Mouse (Mus musculus) small intestine, adult 2 months (tissue): ENCODE data around the gene Zbtb7a. TPM values are rescaled to one million over a fixed set of nuclear protein-coding genes. Genes with fewer than 3 reads are reported as not detected.
"Not testable (repeated sequence)": the region's sequence is repeated elsewhere in the genome, so short reads cannot be mapped to it uniquely, and the experiment has no call there.

ENCODE experiments used
- H3K27ac ChIP-seq: fragments of 200-500 bp; 2 replicates; pipeline ENCODE4 v1.5.1; 2012; ENCODE audit warnings: low read depth, low read length, control low read depth, inconsistent platforms; ENCODE audit not compliant: insufficient read depth
- H3K27me3 ChIP-seq: fragments of 200-500 bp; 2 replicates; pipeline ENCODE4 v1.6.1; 2012; ENCODE audit warnings: mild to moderate bottlenecking, moderate library complexity, low read length, inconsistent platforms; ENCODE audit not compliant: control insufficient read depth, insufficient read depth
- H3K36me3 ChIP-seq: fragments of 200-500 bp; 2 replicates; pipeline ENCODE4 v1.6.1; 2012; ENCODE audit warnings: mild to moderate bottlenecking, low read length, control low read depth, inconsistent platforms; ENCODE audit not compliant: control insufficient read depth, insufficient read depth
- H3K4me1 ChIP-seq: fragments of 200-500 bp; 2 replicates; pipeline ENCODE4 v1.6.1; 2012; ENCODE audit warnings: low read length, inconsistent platforms, mixed read lengths; ENCODE audit not compliant: control insufficient read depth, insufficient read depth, insufficient read length
- H3K4me3 ChIP-seq: fragments of 200-500 bp; 2 replicates; pipeline ENCODE4 v1.5.1; 2012; ENCODE audit warnings: low read depth, mild to moderate bottlenecking, control low read depth, inconsistent platforms, low read length, moderate library complexity
- CTCF ChIP-seq: fragments of 200-500 bp; IDR thresholded peaks from 2 replicates; pipeline ENCODE4 v1.5.1; 2012; ENCODE audit warnings: low read depth, mild to moderate bottlenecking, control low read depth, inconsistent platforms, low read length, moderate library complexity, mixed read lengths; ENCODE audit not compliant: insufficient replicate concordance, insufficient read length; ENCODE audit errors: extremely low read depth
- POLR2A ChIP-seq: fragments of 200-500 bp; IDR thresholded peaks from 2 replicates; pipeline ENCODE4 v1.6.1; 2012; ENCODE audit warnings: low read depth, mild to moderate bottlenecking, control low read depth, inconsistent platforms, low read length, moderate library complexity
- WGBS: fragments of 180-500 bp; shearing (Covaris S2); methylation state at CpG from one replicate; pipeline ENCODE4 v1.1.7; 2018; 5-methylcytosine and 5-hydroxymethylcytosine counted together
- polyA plus RNA-seq: library from polyadenylated mRNA; depleted of rRNA; stranded (reverse); fragments of >200 nt; gene quantifications from 2 replicates; pipeline ENCODE4 v1.2.3, GENCODE M21; 2012

Gene Zbtb7a
- polyA plus RNA-seq, 1 experiment: 187 TPM

DNA sequence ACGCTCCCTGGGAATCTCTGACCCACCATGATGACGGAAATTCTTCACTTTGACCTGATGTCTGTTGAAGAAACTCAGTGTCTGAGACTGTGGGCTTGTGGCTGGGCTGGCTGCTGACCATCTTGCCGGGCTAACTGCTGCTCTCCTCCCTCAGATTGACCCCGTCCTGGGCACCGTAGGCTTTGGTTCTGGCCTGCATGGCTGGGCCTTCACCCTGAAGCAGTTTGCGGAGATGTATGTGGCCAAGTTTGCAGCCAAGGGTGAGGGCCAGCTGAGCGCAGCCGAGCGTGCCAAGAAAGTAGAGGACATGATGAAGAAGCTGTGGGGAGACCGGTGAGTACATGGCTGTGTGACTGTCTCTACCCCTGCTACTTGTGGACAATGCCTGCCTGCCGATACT is 43.9 kb downstream of the Zbtb7a start:
- TF ChIP-seq POLR2A (no peak), CTCF (no peak)
- Histone ChIP-seq H3K4me3 (no peak overlapping the region), H3K36me3 (peaks cover 52% of the 10 kb centered on the region), H3K27ac (no peak overlapping the region), H3K27me3 (no peaks in the 10 kb centered on the region), H3K4me1 (peaks cover 22% of the 10 kb centered on the region)
- 88% methylated on average over 11 of the region's 11 CpGs for WGBS

DNA sequence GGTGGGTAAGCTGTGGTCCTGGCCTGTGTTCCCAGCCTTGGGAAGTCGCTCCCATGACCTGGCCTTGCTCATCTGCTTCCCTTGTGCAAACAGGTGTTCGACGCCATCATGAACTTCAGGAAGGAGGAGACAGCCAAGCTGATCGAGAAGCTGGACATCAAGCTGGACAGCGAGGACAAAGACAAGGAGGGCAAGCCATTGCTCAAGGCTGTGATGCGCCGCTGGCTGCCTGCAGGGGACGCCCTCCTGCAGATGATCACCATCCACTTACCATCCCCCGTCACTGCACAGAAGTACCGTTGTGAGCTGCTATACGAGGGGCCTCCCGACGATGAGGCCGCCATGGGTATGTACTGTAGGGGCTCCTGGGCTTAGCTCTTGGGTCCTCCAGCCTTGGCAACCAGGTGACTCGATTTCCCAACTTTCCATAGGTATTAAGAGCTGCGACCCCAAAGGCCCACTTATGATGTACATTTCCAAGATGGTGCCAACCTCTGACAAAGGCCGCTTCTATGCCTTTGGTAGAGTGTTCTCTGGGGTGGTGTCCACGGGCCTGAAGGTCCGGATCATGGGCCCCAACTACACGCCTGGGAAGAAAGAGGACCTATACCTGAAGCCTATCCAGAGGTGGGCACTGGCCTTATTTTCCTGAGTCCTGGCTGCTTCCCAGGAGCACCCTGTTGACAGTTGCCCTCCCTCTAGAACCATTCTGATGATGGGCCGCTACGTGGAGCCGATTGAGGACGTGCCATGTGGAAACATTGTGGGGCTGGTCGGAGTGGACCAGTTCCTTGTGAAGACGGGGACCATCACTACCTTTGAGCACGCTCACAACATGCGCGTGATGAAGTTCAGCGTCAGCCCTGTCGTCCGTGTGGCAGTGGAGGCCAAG is 44.7 kb downstream of the Zbtb7a start:
- TF ChIP-seq POLR2A (0 out of 2 replicates have a peak, but pooled peaks have one; percentile 19), CTCF (peak; percentile 15; the same call in 1 of the 2 replicates)
- WGBS: 86% methylated on average over 32 of the region's 32 CpGs
- peaks cover 20% of the 10 kb centered on the region for H3K4me1 ChIP-seq
- no peaks in the 10 kb centered on the region for H3K27me3 ChIP-seq
- H3K27ac ChIP-seq: no peak overlapping the region
- H3K36me3 ChIP-seq: peaks cover 56% of the 10 kb centered on the region
- H3K4me3 ChIP-seq: no peak overlapping the region

GRCm38 (mm10) chr10:81180946-81181345 is 45.9 kb downstream of the Zbtb7a start:
- H3K4me3 ChIP-seq: no peak overlapping the region
- no peak overlapping the region for H3K27ac ChIP-seq
- WGBS: 86% methylated on average over 13 of the region's 13 CpGs
- H3K27me3 ChIP-seq: no peaks in the 10 kb centered on the region
- peaks cover 13% of the 10 kb centered on the region for H3K4me1 ChIP-seq
- peaks cover 62% of the 10 kb centered on the region for H3K36me3 ChIP-seq
- TF ChIP-seq CTCF (no peak), POLR2A (no peak)

GRCm38 (mm10) chr10:81181860-81182259 is 46.8 kb downstream of the Zbtb7a start:
- Histone ChIP-seq H3K36me3 (peaks cover 62% of the 10 kb centered on the region), H3K4me1 (peaks cover 13% of the 10 kb centered on the region)
- H3K27ac ChIP-seq, H3K4me3 ChIP-seq, H3K27me3 ChIP-seq: not testable (repeated sequence)
- WGBS: 82% methylated on average over 12 of the region's 12 CpGs

DNA sequence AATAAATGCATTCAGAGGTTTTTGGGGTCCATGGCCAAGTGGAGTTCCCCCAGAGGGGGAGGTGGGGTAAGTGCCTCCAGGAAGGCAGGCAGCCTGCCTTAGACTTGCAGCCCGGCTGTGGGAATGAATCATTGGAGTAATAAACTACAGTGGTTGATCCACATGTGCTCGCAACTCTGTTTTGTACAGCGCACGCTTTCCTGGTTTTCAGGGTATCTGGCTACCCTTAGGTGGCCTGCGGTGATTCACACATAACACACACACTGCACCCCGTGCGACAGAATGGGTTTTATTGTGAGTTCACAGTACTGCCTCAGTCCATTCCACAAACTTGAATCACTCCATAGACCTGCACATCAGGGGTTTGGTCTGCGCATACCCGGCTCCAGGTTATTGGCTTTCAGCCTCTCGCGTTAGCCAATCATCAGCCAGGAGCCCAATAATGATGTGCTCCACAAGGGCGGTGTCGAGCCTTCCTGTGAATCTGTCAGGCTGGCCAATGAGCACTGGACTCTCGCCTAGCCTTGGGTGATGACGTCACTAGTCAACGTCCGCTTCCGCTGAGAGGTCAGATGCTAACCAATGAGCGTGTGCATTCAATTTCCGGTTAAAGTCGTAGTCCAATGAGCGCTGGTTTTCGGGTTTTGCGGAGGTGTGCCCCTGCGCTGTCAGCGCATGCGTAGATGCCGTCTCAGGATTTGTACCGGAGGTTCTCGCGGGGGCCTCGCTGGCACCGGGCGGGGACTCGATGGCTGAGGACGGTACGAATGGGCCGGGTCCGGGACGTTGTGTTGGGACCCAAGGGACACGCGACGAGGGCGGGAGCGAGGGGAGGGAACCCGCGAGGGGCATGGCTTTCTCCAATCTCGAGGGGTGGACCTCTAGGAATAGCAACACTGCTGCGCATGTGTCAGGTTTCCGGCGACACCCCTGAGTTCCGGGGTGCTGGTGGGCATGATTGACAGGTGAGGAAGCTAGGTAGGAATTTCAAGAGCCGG is 47.6 kb downstream of the Zbtb7a start, which contains the start of gene Dapk3:
Gene Dapk3, plus strand, starts transcription at position 670 of the 998 bp plus-strand sequence.
- peak within 1 kb of the TSS; percentile 83 for H3K27ac ChIP-seq
- H3K4me3 ChIP-seq: peak within 1 kb of the TSS; percentile 80
- peak; percentile 11; the same call in 1 of the 2 replicates for TF ChIP-seq CTCF
- peak; percentile 57; the same call in 1 of the 2 replicates for TF ChIP-seq POLR2A
- H3K27me3 ChIP-seq: no peaks in the 10 kb centered on the region
- H3K4me1 ChIP-seq: peaks cover 12% of the 10 kb centered on the region
- WGBS: 6% methylated on average over 53 of the region's 53 CpGs
- peaks cover 64% of the 10 kb centered on the region for H3K36me3 ChIP-seq

DNA sequence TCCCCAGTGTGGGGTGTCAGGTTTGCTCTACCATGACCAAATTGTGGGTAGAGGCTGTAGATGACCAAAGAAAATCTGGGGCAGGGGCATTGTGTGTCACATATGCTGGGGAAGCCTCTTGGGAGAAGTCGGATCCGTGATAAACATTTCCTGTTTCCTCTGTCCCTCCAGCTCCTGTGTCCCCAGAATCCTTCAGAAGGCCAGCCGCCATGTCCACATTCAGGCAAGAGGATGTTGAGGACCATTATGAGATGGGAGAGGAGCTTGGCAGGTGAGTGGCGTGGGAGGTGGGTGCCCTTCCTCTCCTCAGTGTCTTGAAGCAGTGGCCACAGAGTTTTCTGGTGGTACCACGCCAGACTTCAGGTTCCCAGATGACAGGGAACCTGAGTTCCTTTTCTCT is 48.8 kb downstream of the Zbtb7a start, which contains the start of gene 4930442H23Rik:
Gene 4930442H23Rik, minus strand, starts transcription at position 45 of the 400 bp plus-strand sequence.
- Histone ChIP-seq H3K27ac (peak within 1 kb of the TSS; percentile 83), H3K4me3 (peak within 1 kb of the TSS; percentile 80), H3K4me1 (peaks cover 7% of the 10 kb centered on the region), H3K27me3 (no peaks in the 10 kb centered on the region), H3K36me3 (peaks cover 52% of the 10 kb centered on the region)
- WGBS: 75% methylated on average over 5 of the region's 5 CpGs
- TF ChIP-seq CTCF (no peak), POLR2A (no peak)

DNA sequence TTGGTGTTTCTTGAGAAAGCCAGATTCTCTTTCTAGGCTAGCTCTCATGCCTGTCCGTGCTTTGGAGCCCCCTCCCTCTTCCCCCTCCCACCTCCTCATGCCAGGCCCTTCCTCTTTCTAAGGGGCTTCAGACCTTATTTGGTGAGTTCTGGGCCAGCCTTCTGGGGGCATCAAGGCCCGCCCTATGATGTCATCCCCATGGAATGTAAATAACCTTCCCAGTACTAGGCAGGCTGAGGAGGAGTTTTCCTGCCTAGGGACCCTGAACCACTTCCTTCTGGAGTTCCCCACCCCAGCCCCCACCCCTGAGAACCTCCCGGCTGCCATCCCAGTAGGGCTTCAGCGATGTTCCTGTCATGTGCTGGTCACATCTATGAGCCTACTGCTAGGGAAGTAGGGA is 49.7 kb downstream of the Zbtb7a start:
- 68% methylated on average over 4 of the region's 4 CpGs for WGBS
- TF ChIP-seq POLR2A: no peak
- TF ChIP-seq CTCF: no peak
- Histone ChIP-seq H3K36me3 (peaks cover 43% of the 10 kb centered on the region), H3K27ac (peak overlapping the region; percentile 25; the same call in 1 of the 2 replicates), H3K4me1 (peaks cover 5% of the 10 kb centered on the region; the same call in 1 of the 2 replicates), H3K4me3 (no peak overlapping the region), H3K27me3 (no peaks in the 10 kb centered on the region)
